Mouse (Mus musculus) kidney, postnatal 14 days (tissue): ENCODE results near the gene Pfdn6.
A peak's percentile ranks its signal among the peaks of the same experiment; 100 is the strongest.
"Not testable (repeated sequence)": the region's sequence is repeated elsewhere in the genome, so short reads cannot be mapped to it uniquely, and the experiment has no call there.

Experiments
- DNase-seq: peaks from one replicate; pipeline ENCODE4 v3.0.0; 2022; ENCODE audit warnings: mixed read lengths

Pfdn6 gene

DNA sequence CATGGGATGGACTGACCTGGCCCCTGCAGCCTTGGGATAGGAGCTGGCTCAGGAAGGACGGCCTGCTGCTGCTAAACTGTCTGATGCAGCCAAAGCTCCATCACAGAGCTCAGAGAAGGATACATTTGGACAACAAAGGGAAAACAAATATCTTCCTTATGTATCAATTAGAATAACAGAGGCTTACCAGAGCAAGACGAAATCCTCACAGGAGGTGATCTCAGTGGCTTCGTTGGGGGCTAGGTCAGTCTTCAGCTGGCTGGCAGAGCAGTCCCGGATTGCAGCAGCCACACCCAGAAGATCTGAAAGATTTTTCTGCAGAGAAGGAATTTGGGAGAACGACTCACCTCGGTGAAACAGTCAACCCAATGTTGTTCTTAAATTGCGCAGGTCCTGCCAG lies 47.7 kb downstream of the Pfdn6 start:
- no peak for DNase-seq

GRCm38 (mm10) chr17:33891892-33892291 lies 48.3 kb downstream of the Pfdn6 start:
- not testable (repeated sequence) for DNase-seq

- DNase-seq = no peak
Observed at GRCm38 (mm10) chr17:33891357-33891756, 48.8 kb downstream of the Pfdn6 start.

GRCm38 (mm10) chr17:33890533-33891059 lies 49.5 kb downstream of the Pfdn6 start, which contains the start of gene Kifc1:
Gene Kifc1, minus strand, starts transcription at chr17:33890661.
- DNase-seq = peak; percentile 100

DNA sequence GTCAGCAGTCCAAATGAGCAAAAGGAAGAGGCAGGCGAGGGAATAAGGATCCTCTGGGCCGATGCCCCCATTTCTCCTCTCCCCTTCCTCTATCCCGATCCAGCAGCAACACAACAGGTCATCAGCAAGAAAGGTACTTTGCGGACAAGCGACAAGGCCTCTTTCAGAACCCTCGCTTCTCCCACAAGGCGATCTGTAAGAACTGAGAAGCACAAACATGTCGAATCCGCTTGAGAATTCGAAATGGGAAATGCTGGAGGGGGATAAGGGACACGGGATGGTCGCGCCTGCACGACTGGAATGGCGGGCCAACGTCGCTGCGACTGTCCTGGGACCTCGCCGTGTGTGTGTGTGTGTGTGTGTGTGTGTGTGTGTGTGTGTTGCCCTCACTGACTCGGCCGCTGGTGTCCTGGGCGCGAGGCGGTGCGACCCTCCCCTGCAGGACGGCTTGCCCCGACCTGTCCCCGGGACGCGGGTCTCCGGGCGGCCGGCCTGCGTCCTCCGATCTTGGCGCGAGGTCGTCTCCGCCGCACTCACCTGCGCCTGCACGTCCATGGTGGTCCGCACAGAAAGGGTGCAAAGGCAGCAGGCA lies 50.1 kb downstream of the Pfdn6 start:
- DNase-seq = not testable (repeated sequence)
